Mouse (Mus musculus): ENCODE measurements around the gene Thbd.

Thbd gene

GRCm38 (mm10) chr2:148425709-148426382 lies 17.9 kb upstream of the Thbd start:
- in situ Hi-C loops (cut with MboI; ENCODE audit: low sequenced_read_pairs) = no loop called here

GRCm38 (mm10) chr2:148421706-148422105 lies 13.7 kb upstream of the Thbd start:
- in situ Hi-C loops (cut with MboI; ENCODE audit: low sequenced_read_pairs) = no loop called here

- in situ Hi-C loops (cut with MboI; ENCODE audit: low sequenced_read_pairs) = no loop called here
Observed at GRCm38 (mm10) chr2:148421112-148421511, 13.1 kb upstream of the Thbd start.

- in situ Hi-C loops (cut with MboI; ENCODE audit: low sequenced_read_pairs) = no loop called here
Observed at GRCm38 (mm10) chr2:148419776-148420175, 11.8 kb upstream of the Thbd start.

- in situ Hi-C loops (cut with MboI; ENCODE audit: low sequenced_read_pairs) = no loop called here
Observed at GRCm38 (mm10) chr2:148419151-148419550, 11.2 kb upstream of the Thbd start.

GRCm38 (mm10) chr2:148409821-148410220 lies 1.8 kb upstream of the Thbd start:
- in situ Hi-C loops (cut with MboI; ENCODE audit: low sequenced_read_pairs) = no loop called here

GRCm38 (mm10) chr2:148409141-148409540 lies 1.2 kb upstream of the Thbd start:
- in situ Hi-C loops (cut with MboI; ENCODE audit: low sequenced_read_pairs) = no loop called here

GRCm38 (mm10) chr2:148408761-148409120 lies 753 bp upstream of the Thbd start:
- in situ Hi-C loops (cut with MboI; ENCODE audit: low sequenced_read_pairs) = no loop called here

- in situ Hi-C loops (cut with MboI; ENCODE audit: low sequenced_read_pairs) = no loop called here
Observed at GRCm38 (mm10) chr2:148406971-148407869, 768 bp downstream of the Thbd start.

- in situ Hi-C loops (cut with MboI; ENCODE audit: low sequenced_read_pairs) = no loop called here
Observed at GRCm38 (mm10) chr2:148406160-148406970, 1.6 kb downstream of the Thbd start.

GRCm38 (mm10) chr2:148404906-148405305 lies 3.1 kb downstream of the Thbd start:
- in situ Hi-C loops (cut with MboI; ENCODE audit: low sequenced_read_pairs) = no loop called here

GRCm38 (mm10) chr2:148402227-148402626 lies 5.8 kb downstream of the Thbd start:
- in situ Hi-C loops (cut with MboI; ENCODE audit: low sequenced_read_pairs) = no loop called here

- in situ Hi-C loops (cut with MboI; ENCODE audit: low sequenced_read_pairs) = loop anchor here (25.0 kb wide), 1 partner anchor 263 kb away; the partner anchor contains the start of gene Nxt1
Observed at GRCm38 (mm10) chr2:148398901-148399685, 8.9 kb downstream of the Thbd start.

- in situ Hi-C loops (cut with MboI; ENCODE audit: low sequenced_read_pairs) = loop anchor here (25.0 kb wide), 1 partner anchor 265 kb away; the partner anchor contains the start of gene Nxt1
Observed at GRCm38 (mm10) chr2:148397784-148398100, 10.2 kb downstream of the Thbd start.

- in situ Hi-C loops (cut with MboI; ENCODE audit: low sequenced_read_pairs) = loop anchor here (25.0 kb wide), 1 partner anchor 265 kb away; the partner anchor contains the start of gene Nxt1
Observed at GRCm38 (mm10) chr2:148397015-148397783, 10.8 kb downstream of the Thbd start.

- in situ Hi-C loops (cut with MboI; ENCODE audit: low sequenced_read_pairs) = loop anchor here (25.0 kb wide), 1 partner anchor 266 kb away; the partner anchor contains the start of gene Nxt1
Observed at GRCm38 (mm10) chr2:148396209-148396608, 11.8 kb downstream of the Thbd start.

- in situ Hi-C loops (cut with MboI; ENCODE audit: low sequenced_read_pairs) = loop anchor here (25.0 kb wide), 1 partner anchor 267 kb away; the partner anchor contains the start of gene Nxt1
Observed at GRCm38 (mm10) chr2:148395131-148396051, 12.6 kb downstream of the Thbd start, which contains the start of gene Sstr4. Gene Sstr4, plus strand, starts transcription at chr2:148395344.

GRCm38 (mm10) chr2:148393846-148394245 lies 14.1 kb downstream of the Thbd start:
- in situ Hi-C loops (cut with MboI; ENCODE audit: low sequenced_read_pairs) = loop anchor here (25.0 kb wide), 1 partner anchor 268 kb away; the partner anchor contains the start of gene Nxt1

Measured in CH12F3 (cell line).